Mouse (Mus musculus): ENCODE results near the gene Supt4a. TPM values are rescaled to one million over a fixed set of nuclear protein-coding genes. Genes with fewer than 3 reads are reported as not detected.

Supt4a gene
- total RNA-seq, 2 experiments from 2014 or later, result 65.5 to 72.4 TPM

- no peak for DNase-seq (ENCODE audit: low spot score in 2 of 2)
Observed at GRCm38 (mm10) chr11:87722891-87723290, 14.5 kb upstream of the Supt4a start.

- DNase-seq (ENCODE audit: low spot score in 2 of 2), result no peak
Observed at GRCm38 (mm10) chr11:87725515-87725914, 11.8 kb upstream of the Supt4a start.

GRCm38 (mm10) chr11:87725964-87726562 lies 11.3 kb upstream of the Supt4a start:
- no peak for DNase-seq (ENCODE audit: low spot score in 2 of 2)

- DNase-seq (ENCODE audit: low spot score in 2 of 2), result no peak
Observed at GRCm38 (mm10) chr11:87727021-87727420, 10.3 kb upstream of the Supt4a start.

GRCm38 (mm10) chr11:87727471-87727870 lies 9.9 kb upstream of the Supt4a start:
- DNase-seq (ENCODE audit: low spot score in 2 of 2), result no peak

GRCm38 (mm10) chr11:87728850-87729592 lies 8.3 kb upstream of the Supt4a start:
- DNase-seq (ENCODE audit: low spot score in 2 of 2), result no peak

GRCm38 (mm10) chr11:87729593-87730185 lies 7.7 kb upstream of the Supt4a start:
- no peak for DNase-seq (ENCODE audit: low spot score in 2 of 2)

GRCm38 (mm10) chr11:87730652-87731310 lies 6.6 kb upstream of the Supt4a start:
- DNase-seq (ENCODE audit: low spot score in 2 of 2), result no peak

GRCm38 (mm10) chr11:87734346-87734745 lies 3.0 kb upstream of the Supt4a start:
- DNase-seq (ENCODE audit: low spot score in 2 of 2), result no peak

- no peak for DNase-seq (ENCODE audit: low spot score in 2 of 2)
Observed at GRCm38 (mm10) chr11:87735691-87736090, 1.7 kb upstream of the Supt4a start.

- DNase-seq (ENCODE audit: low spot score in 2 of 2), result peak; percentile 50 to 58
Observed at GRCm38 (mm10) chr11:87736647-87737134, 661 bp upstream of the Supt4a start.

- no peak for DNase-seq (ENCODE audit: low spot score in 2 of 2)
Observed at GRCm38 (mm10) chr11:87743691-87744090, 6.3 kb downstream of the Supt4a start.

GRCm38 (mm10) chr11:87744964-87745363 lies 7.6 kb downstream of the Supt4a start:
- DNase-seq (ENCODE audit: low spot score in 2 of 2), result no peak

- no peak for DNase-seq (ENCODE audit: low spot score in 2 of 2)
Observed at GRCm38 (mm10) chr11:87745632-87746555, 8.5 kb downstream of the Supt4a start.

GRCm38 (mm10) chr11:87747312-87747711 lies 10.0 kb downstream of the Supt4a start:
- no peak for DNase-seq (ENCODE audit: low spot score in 2 of 2)

GRCm38 (mm10) chr11:87747716-87748115 lies 10.4 kb downstream of the Supt4a start:
- DNase-seq (ENCODE audit: low spot score in 2 of 2), result no peak

GRCm38 (mm10) chr11:87748132-87749119 lies 11.1 kb downstream of the Supt4a start:
- no peak for DNase-seq (ENCODE audit: low spot score in 2 of 2)

- DNase-seq (ENCODE audit: low spot score in 2 of 2), result no peak
Observed at GRCm38 (mm10) chr11:87749192-87750042, 12.1 kb downstream of the Supt4a start.

Measured in adrenal gland, adult 18-20 months (tissue).